Mouse (Mus musculus): ENCODE results near the gene Gm34302. TPM values are rescaled to one million over a fixed set of nuclear protein-coding genes. Genes with fewer than 3 reads are reported as not detected.

The Gm34302 gene
- polyA plus RNA-seq (2017; shearing (Covaris generic)), result not detected

GRCm38 (mm10) chr3:63483726-63484125 is at the start of gene Gm34302:
Gene Gm34302, minus strand, starts transcription at chr3:63483879.

Other genes starting within 250 kb of the Gm34302 start
- gene Mme, start 242.3 kb downstream of the Gm34302 start, polyA plus RNA-seq (2017; shearing (Covaris generic)), result not detected